Mouse (Mus musculus): Measurements from ENCODE around the gene Trpm8. TPM values are rescaled to one million over a fixed set of nuclear protein-coding genes. Genes with fewer than 3 reads are reported as not detected.

The Trpm8 gene
- polyA plus RNA-seq, 1 experiment from 2014 or later = not detected

GRCm38 (mm10) chr1:88273832-88274231 is 3.6 kb upstream of the Trpm8 start:
- Histone ChIP-seq H3K27me3 (replicated peaks; ENCODE audit: control insufficient read depth, insufficient read depth, low read length) (no peaks in the 10 kb centered on the region), H3K9me3 (ENCODE audit: control insufficient read depth) (no peaks in the 10 kb centered on the region), H3K4me3 (ENCODE audit: low read depth, low read length) (no peak overlapping the region), H3K27ac (ENCODE audit: low read depth, low read length) (no peak overlapping the region), H3K4me1 (replicated peaks; ENCODE audit: control insufficient read depth, insufficient read depth, low read length) (peaks cover 9% of the 10 kb centered on the region), H3K4me2 (replicated peaks; ENCODE audit: low read depth) (no peak overlapping the region), H3K36me3 (ENCODE audit: control insufficient read depth, insufficient read depth) (peaks cover 54% of the 10 kb centered on the region), H3K9ac (ENCODE audit: low read depth, low read length) (no peak overlapping the region)
- 79% methylated on average over 4 of the region's 4 CpGs for WGBS
- ATAC-seq = no peak
- TF ChIP-seq CTCF (IDR thresholded peaks at IDR 0.05; ENCODE audit: low read depth) = no peak

GRCm38 (mm10) chr1:88274371-88275077 is 2.9 kb upstream of the Trpm8 start:
- Histone ChIP-seq H3K9ac (ENCODE audit: low read depth, low read length) (no peak overlapping the region), H3K4me2 (replicated peaks; ENCODE audit: low read depth) (no peak overlapping the region), H3K4me3 (ENCODE audit: low read depth, low read length) (no peak overlapping the region), H3K4me1 (replicated peaks; ENCODE audit: control insufficient read depth, insufficient read depth, low read length) (peaks cover 16% of the 10 kb centered on the region), H3K36me3 (ENCODE audit: control insufficient read depth, insufficient read depth) (peaks cover 47% of the 10 kb centered on the region), H3K9me3 (ENCODE audit: control insufficient read depth) (no peaks in the 10 kb centered on the region), H3K27me3 (replicated peaks; ENCODE audit: control insufficient read depth, insufficient read depth, low read length) (no peaks in the 10 kb centered on the region), H3K27ac (ENCODE audit: low read depth, low read length) (no peak overlapping the region)
- TF ChIP-seq CTCF (IDR thresholded peaks at IDR 0.05; ENCODE audit: low read depth) = no peak
- no peak for ATAC-seq
- WGBS = 71% methylated on average over 11 of the region's 11 CpGs

GRCm38 (mm10) chr1:88275078-88275680 is 2.3 kb upstream of the Trpm8 start:
- Histone ChIP-seq H3K27me3 (replicated peaks; ENCODE audit: control insufficient read depth, insufficient read depth, low read length) (no peaks in the 10 kb centered on the region), H3K4me2 (replicated peaks; ENCODE audit: low read depth) (peak overlapping the region; percentile 79; the same call in 1 of the 2 replicates), H3K36me3 (ENCODE audit: control insufficient read depth, insufficient read depth) (peaks cover 41% of the 10 kb centered on the region), H3K4me1 (replicated peaks; ENCODE audit: control insufficient read depth, insufficient read depth, low read length) (peaks cover 19% of the 10 kb centered on the region), H3K9ac (ENCODE audit: low read depth, low read length) (no peak overlapping the region), H3K27ac (ENCODE audit: low read depth, low read length) (no peak overlapping the region), H3K9me3 (ENCODE audit: control insufficient read depth) (no peaks in the 10 kb centered on the region), H3K4me3 (ENCODE audit: low read depth, low read length) (no peak overlapping the region)
- 69% methylated on average over 13 of the region's 13 CpGs for WGBS
- no peak for TF ChIP-seq CTCF (IDR thresholded peaks at IDR 0.05; ENCODE audit: low read depth)
- ATAC-seq = no peak

- H3K27me3 ChIP-seq (replicated peaks; ENCODE audit: control insufficient read depth, insufficient read depth, low read length) = no peaks in the 10 kb centered on the region
- WGBS = 55% methylated on average over 13 of the region's 13 CpGs
- no peak for TF ChIP-seq CTCF (IDR thresholded peaks at IDR 0.05; ENCODE audit: low read depth)
- H3K9ac ChIP-seq (ENCODE audit: low read depth, low read length) = peak overlapping the region; percentile 76; the same call in 1 of the 2 replicates
- H3K36me3 ChIP-seq (ENCODE audit: control insufficient read depth, insufficient read depth) = peaks cover 41% of the 10 kb centered on the region
- ATAC-seq = no peak
- peaks cover 19% of the 10 kb centered on the region for H3K4me1 ChIP-seq (replicated peaks; ENCODE audit: control insufficient read depth, insufficient read depth, low read length)
- H3K4me2 ChIP-seq (replicated peaks; ENCODE audit: low read depth) = peak overlapping the region; percentile 79
- no peak overlapping the region for H3K27ac ChIP-seq (ENCODE audit: low read depth, low read length)
- H3K9me3 ChIP-seq (ENCODE audit: control insufficient read depth) = no peaks in the 10 kb centered on the region
- H3K4me3 ChIP-seq (ENCODE audit: low read depth, low read length) = peak overlapping the region; percentile 72
Observed at GRCm38 (mm10) chr1:88275698-88276523, 1.6 kb upstream of the Trpm8 start.

- ATAC-seq = peak; percentile 11
- 13% methylated on average over 10 of the region's 10 CpGs for WGBS
- peak overlapping the region; percentile 83 for H3K27ac ChIP-seq (ENCODE audit: low read depth, low read length)
- H3K36me3 ChIP-seq (ENCODE audit: control insufficient read depth, insufficient read depth) = peaks cover 36% of the 10 kb centered on the region
- no peaks in the 10 kb centered on the region for H3K27me3 ChIP-seq (replicated peaks; ENCODE audit: control insufficient read depth, insufficient read depth, low read length)
- H3K4me2 ChIP-seq (replicated peaks; ENCODE audit: low read depth) = peak overlapping the region; percentile 79
- TF ChIP-seq CTCF (IDR thresholded peaks at IDR 0.05; ENCODE audit: low read depth) = no peak
- no peaks in the 10 kb centered on the region for H3K9me3 ChIP-seq (ENCODE audit: control insufficient read depth)
- peaks cover 19% of the 10 kb centered on the region for H3K4me1 ChIP-seq (replicated peaks; ENCODE audit: control insufficient read depth, insufficient read depth, low read length)
- peak overlapping the region; percentile 72 for H3K4me3 ChIP-seq (ENCODE audit: low read depth, low read length)
- H3K9ac ChIP-seq (ENCODE audit: low read depth, low read length) = peak overlapping the region; percentile 76
Observed at GRCm38 (mm10) chr1:88276524-88277097, 850 bp upstream of the Trpm8 start.
